Mouse (Mus musculus) bone marrow, adult 2 months (tissue): ENCODE data around the gene Cntfr.

Experiments used
- CTCF ChIP-seq: fragments of 200-500 bp; IDR thresholded peaks from 2 replicates; pipeline ENCODE4 v1.5.1; 2011; ENCODE audit warnings: low read length, control low read depth; ENCODE audit not compliant: control insufficient read depth, insufficient read depth
- POLR2A ChIP-seq: fragments of 200-500 bp; IDR thresholded peaks from 2 replicates; pipeline ENCODE4 v1.6.1; 2011; ENCODE audit warnings: low read depth, mild to moderate bottlenecking, control low read depth, low read length, borderline replicate concordance; ENCODE audit not compliant: control insufficient read depth

- TF ChIP-seq POLR2A, result no peak
- TF ChIP-seq CTCF, result no peak
Observed at GRCm38 (mm10) chr4:41739260-41739659, 42.4 kb upstream of the Cntfr start.
